Mouse (Mus musculus) layer of hippocampus, adult 2 months (tissue): ENCODE results near the gene Atat1. TPM values are rescaled to one million over a fixed set of nuclear protein-coding genes. Genes with fewer than 3 reads are reported as not detected.

Experiments
- DNase-seq, 2 experiments: peaks; one replicate each; pipeline ENCODE4 v3.0.0; 2022; ENCODE audit warnings: low spot score in 2 of 2
- H3K27ac ChIP-seq: fragments of 200-600 bp; 2 replicates; pipeline ENCODE4 v1.8.1; 2022
- H3K4me3 ChIP-seq: fragments of 200-600 bp; 2 replicates; pipeline ENCODE4 v1.8.1; 2022; ENCODE audit warnings: mild to moderate bottlenecking
- CTCF ChIP-seq: fragments of 200-600 bp; conservative IDR thresholded peaks from 2 replicates; pipeline ENCODE4 v1.8.1; 2022; ENCODE audit warnings: antibody characterized with exemption, mild to moderate bottlenecking, moderate library complexity
- microRNA-seq, 2 experiments: library from miRNA; unstranded; fragments of <30 nt; microRNA quantifications; one replicate each; pipeline ENCODE4 v1.2.0; 2021
- total RNA-seq, 2 experiments: library from RNA; stranded (reverse); gene quantifications; 2 replicates each; pipeline ENCODE4 v1.2.3; 2021

Gene Atat1
- total RNA-seq, 2 experiments from 2014 or later, result 58.7 to 64.8 TPM

DNA sequence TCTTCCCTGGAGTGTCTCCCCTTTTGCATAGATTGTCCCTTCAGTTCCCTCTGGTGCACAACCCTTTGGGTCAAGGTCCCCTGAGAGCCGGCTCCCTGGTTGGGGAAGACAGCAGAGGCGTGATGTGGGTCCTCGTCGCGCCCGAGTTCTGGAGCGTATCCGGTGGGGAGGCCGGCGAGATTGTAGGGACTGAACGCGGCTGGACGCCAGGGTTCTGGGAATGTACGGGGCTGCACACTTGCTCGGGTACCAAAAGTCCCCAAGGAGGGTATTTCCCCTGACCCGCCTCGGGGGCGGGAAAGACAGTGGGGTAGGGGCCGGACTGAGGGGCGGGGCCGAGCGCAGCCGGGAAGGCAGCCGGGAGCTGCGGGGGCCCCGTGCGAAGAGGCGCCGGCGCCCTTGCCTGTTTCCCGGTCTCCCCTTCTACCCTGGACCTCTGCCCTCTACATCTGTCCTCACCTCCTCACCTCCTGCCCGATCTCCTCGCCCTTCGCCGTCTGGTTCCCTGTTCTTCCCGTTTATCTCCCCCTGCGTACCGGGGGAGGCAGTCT is 43.5 kb downstream of the Atat1 start:
- H3K4me3 ChIP-seq, result peak overlapping the region; percentile 73
- TF ChIP-seq CTCF, result no peak
- peak overlapping the region; percentile 88 for H3K27ac ChIP-seq
- DNase-seq, result no peak

GRCm38 (mm10) chr17:35865481-35866280 is 44.2 kb downstream of the Atat1 start, which contains the start of gene Ppp1r18:
Gene Ppp1r18, plus strand, starts transcription at chr17:35865593.
- no peak for TF ChIP-seq CTCF
- no peak for DNase-seq
- peak within 1 kb of the TSS; percentile 73 for H3K4me3 ChIP-seq
- H3K27ac ChIP-seq, result peak within 1 kb of the TSS; percentile 88

GRCm38 (mm10) chr17:35864832-35865353 is 45.0 kb downstream of the Atat1 start:
- no peak for DNase-seq
- Histone ChIP-seq H3K27ac (peak overlapping the region; percentile 88; the same call in 1 of the 2 replicates), H3K4me3 (peak overlapping the region; percentile 73; the same call in 1 of the 2 replicates)
- TF ChIP-seq CTCF, result no peak

- peak; percentile 82 to 88 for DNase-seq
- H3K27ac ChIP-seq, result peak within 1 kb of the TSS; percentile 79
- TF ChIP-seq CTCF, result peak; percentile 59
- H3K4me3 ChIP-seq, result peak within 1 kb of the TSS; percentile 70
Measured at GRCm38 (mm10) chr17:35861198-35861857, 48.5 kb downstream of the Atat1 start, which contains the start of gene Nrm. Gene Nrm, plus strand, starts transcription at chr17:35861318.

DNA sequence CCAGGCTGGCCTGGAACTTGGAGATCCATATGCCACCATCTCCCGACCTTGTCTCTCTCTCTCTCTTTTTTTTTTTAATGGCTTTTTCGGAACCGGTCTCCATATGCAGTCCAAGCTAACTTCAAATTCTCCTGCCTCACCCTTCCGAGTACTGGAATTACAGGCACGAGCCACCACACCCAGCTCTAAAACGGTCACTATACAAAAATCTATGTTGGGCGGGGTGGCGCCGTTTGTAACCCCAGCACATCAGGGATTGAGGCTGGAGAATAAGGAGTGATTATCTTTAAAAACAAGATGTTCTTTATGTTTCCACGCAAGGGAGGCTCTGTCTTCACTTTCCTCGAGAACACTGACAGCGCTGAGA is 49.1 kb downstream of the Atat1 start:
- no peak for DNase-seq
- Histone ChIP-seq H3K27ac (peak overlapping the region; percentile 79), H3K4me3 (peak overlapping the region; percentile 70)
- no peak for TF ChIP-seq CTCF

GRCm38 (mm10) chr17:35859835-35860234 is 50.0 kb downstream of the Atat1 start:
- TF ChIP-seq CTCF, result no peak
- no peak overlapping the region for H3K4me3 ChIP-seq
- no peak for DNase-seq
- no peak overlapping the region for H3K27ac ChIP-seq

DNA sequence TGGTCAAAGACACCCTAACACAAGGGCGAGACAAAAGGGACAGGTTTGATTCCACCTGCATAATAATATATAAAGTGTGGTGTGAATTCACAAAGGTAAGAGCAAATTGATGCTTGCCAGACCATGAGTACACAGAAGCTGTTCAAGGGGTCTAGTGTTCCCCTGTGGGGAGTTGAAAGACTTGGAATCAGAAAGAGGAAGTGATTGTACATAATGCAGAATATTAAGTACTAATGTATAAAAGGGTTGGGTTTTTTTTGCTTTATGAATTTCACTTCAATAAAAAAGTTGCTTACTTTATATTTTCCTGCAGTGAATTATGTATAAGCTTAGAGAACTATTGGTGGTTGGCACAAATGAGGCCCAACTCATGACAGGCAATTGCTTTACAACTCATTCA is 50.5 kb downstream of the Atat1 start:
- H3K4me3 ChIP-seq, result no peak overlapping the region
- DNase-seq, result no peak
- TF ChIP-seq CTCF, result no peak
- no peak overlapping the region for H3K27ac ChIP-seq

GRCm38 (mm10) chr17:35850974-35851373 is 58.9 kb downstream of the Atat1 start:
- no peak for TF ChIP-seq CTCF
- Histone ChIP-seq H3K4me3 (no peak overlapping the region), H3K27ac (no peak overlapping the region)
- DNase-seq, result no peak

DNA sequence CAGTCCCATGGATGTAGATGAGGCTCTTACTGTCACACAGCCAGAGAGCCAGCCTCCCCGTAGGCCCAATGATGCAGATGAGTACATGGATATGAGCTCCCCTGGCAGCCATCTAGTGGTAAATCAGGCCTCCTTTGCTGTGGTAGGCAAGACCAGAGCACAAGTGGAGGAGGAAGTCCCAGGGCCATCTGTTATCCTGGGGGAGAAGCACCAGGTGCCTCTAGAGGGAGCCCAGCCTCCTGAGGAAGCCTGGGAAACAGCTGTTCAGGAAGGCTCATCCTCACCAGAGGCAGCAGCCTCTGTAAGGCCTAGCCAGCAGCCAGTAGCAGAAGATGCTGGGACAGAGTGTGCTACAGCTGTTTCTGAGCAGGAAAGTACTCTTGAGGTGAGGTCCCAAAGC is 61.8 kb downstream of the Atat1 start:
- H3K4me3 ChIP-seq, result no peak overlapping the region
- DNase-seq, result no peak
- no peak overlapping the region for H3K27ac ChIP-seq
- peak; percentile 47 for TF ChIP-seq CTCF

Small RNA genes lying within 50 kb of the gene (microRNA-seq; reads per million reads assigned to microRNA genes)
- gene Gm28033 (0.18 to 0.32 reads per million in 2 experiments), gene Mir1894 (0.18 to 0.32 reads per million in 2 experiments)

Other genes starting within 250 kb of the Atat1 start
- 10 to 100 TPM; 32.4 to 47.3 TPM for gene Vars2, start 242.5 kb downstream of the Atat1 start, total RNA-seq
- gene Gtf2h4, start 236.3 kb downstream of the Atat1 start, total RNA-seq, result 10 to 100 TPM; 29.9 to 35.3 TPM
- gene Ddr1, start 205.5 kb downstream of the Atat1 start, total RNA-seq, result 10 to 100 TPM; 54.3 to 61.0 TPM
- gene Ier3, start 88.4 kb downstream of the Atat1 start, total RNA-seq, result 1 to 10 TPM; 5.0 to 6.1 TPM
- gene Flot1, start 86.8 kb downstream of the Atat1 start, total RNA-seq, result 100 to 1,000 TPM; 124 to 128 TPM
- 100 to 1,000 TPM; 355 to 363 TPM for gene Tubb5, start 71.8 kb downstream of the Atat1 start, total RNA-seq
- gene Mdc1, start 68.6 kb downstream of the Atat1 start, total RNA-seq, result 10 to 100 TPM; 16.9 to 18.4 TPM
- 1 to 10 TPM; 1.7 to 1.8 TPM for gene Nrm, start 48.8 kb downstream of the Atat1 start, total RNA-seq
- gene Ppp1r18, start 44.5 kb downstream of the Atat1 start, total RNA-seq, result 1 to 10 TPM; 8.7 to 9.8 TPM
- gene Dhx16, start 30.3 kb downstream of the Atat1 start, total RNA-seq, result 10 to 100 TPM; 28.1 to 31.3 TPM
- gene 2310061I04Rik, start 12.6 kb downstream of the Atat1 start, total RNA-seq, result 10 to 100 TPM; 53.4 to 62.4 TPM
- 10 to 100 TPM; 36.3 to 43.0 TPM for gene Mrps18b, start 6.3 kb upstream of the Atat1 start, total RNA-seq
- 10 to 100 TPM; 83.2 to 83.8 TPM for gene Ppp1r10, start 6.4 kb upstream of the Atat1 start, total RNA-seq
- 10 to 100 TPM; 69.9 to 77.3 TPM for gene Abcf1, start 59.7 kb upstream of the Atat1 start, total RNA-seq
- gene Gnl1, start 69.8 kb upstream of the Atat1 start, total RNA-seq, result 100 to 1,000 TPM; 140 to 147 TPM
- 10 to 100 TPM; 45.8 to 50.7 TPM for gene Prr3, start 70.2 kb upstream of the Atat1 start, total RNA-seq
- 1 to 10 TPM; 1.7 to 2.4 TPM for gene H2-T24, start 110.5 kb upstream of the Atat1 start, total RNA-seq
- 1 to 10 TPM; 5.2 to 6.0 TPM for gene H2-T23, start 122.8 kb upstream of the Atat1 start, total RNA-seq
- gene H2-T22, start 132.7 kb upstream of the Atat1 start, total RNA-seq, result 10 to 100 TPM in 1 of 2 experiments, 1 to 10 TPM in 1; 9.1 to 10.3 TPM
- not detected for gene Gm6034, start 132.9 kb upstream of the Atat1 start, total RNA-seq
- gene Gm11127, start 148.3 kb upstream of the Atat1 start, total RNA-seq, result 1 to 10 TPM; 1.6 to 1.7 TPM
- under 1 TPM in 1 of 2 experiments, not detected in 1; 0.29 TPM for gene Gm19684, start 211.6 kb upstream of the Atat1 start, total RNA-seq
- gene Gm7030, start 219.3 kb upstream of the Atat1 start, total RNA-seq, result not detected